Mouse (Mus musculus) intestine, postnatal 0 days (tissue): Measurements from ENCODE around the gene Ssx9. TPM values are rescaled to one million over a fixed set of nuclear protein-coding genes. Genes with fewer than 3 reads are reported as not detected.
A peak's percentile ranks its signal among the peaks of the same experiment; 100 is the strongest.
"Not testable (repeated sequence)": the region's sequence is repeated elsewhere in the genome, so short reads cannot be mapped to it uniquely, and the experiment has no call there.

Experiments used
- ATAC-seq: fragments of 200-750 bp; cut with Nextera tagmentation; 2 replicates; pipeline ENCODE4 v1.8.0; 2017; ENCODE audit warnings: mild to moderate bottlenecking, moderate TSS enrichment, moderate library complexity
- H3K27ac ChIP-seq: fragments of 300-500 bp; sonication (generic); 2 replicates; pipeline ENCODE4 v1.5.1; 2014; ENCODE audit warnings: mild to moderate bottlenecking, low read depth, low read length, moderate library complexity
- H3K27me3 ChIP-seq: fragments of 300-500 bp; sonication (generic); replicated peaks from 2 replicates; pipeline ENCODE4 v1.6.1; 2014; ENCODE audit warnings: low read length, mixed read lengths; ENCODE audit not compliant: control insufficient read depth, insufficient read depth
- H3K36me3 ChIP-seq: fragments of 300-500 bp; sonication (generic); 2 replicates; pipeline ENCODE4 v1.6.1; 2014; ENCODE audit warnings: mild to moderate bottlenecking, moderate library complexity; ENCODE audit not compliant: control insufficient read depth, insufficient read depth
- H3K4me1 ChIP-seq: fragments of 300-500 bp; sonication (generic); replicated peaks from 2 replicates; pipeline ENCODE4 v1.6.1; 2014; ENCODE audit warnings: antibody characterized with exemption, low read length, mixed read lengths; ENCODE audit not compliant: control insufficient read depth, insufficient read depth
- H3K4me2 ChIP-seq: fragments of 300-500 bp; sonication (generic); replicated peaks from 2 replicates; pipeline ENCODE4 v1.6.1; 2014; ENCODE audit warnings: low read depth, mild to moderate bottlenecking, moderate library complexity
- H3K4me3 ChIP-seq: fragments of 300-500 bp; sonication (generic); 2 replicates; pipeline ENCODE4 v1.5.1; 2014; ENCODE audit warnings: low read depth, low read length
- H3K9ac ChIP-seq: fragments of 300-500 bp; sonication (generic); 2 replicates; pipeline ENCODE4 v1.6.1; 2014; ENCODE audit warnings: mild to moderate bottlenecking, low read depth, low read length
- H3K9me3 ChIP-seq: fragments of 300-500 bp; sonication (generic); 2 replicates; pipeline ENCODE4 v1.6.1; 2016; ENCODE audit warnings: mixed run types; ENCODE audit not compliant: control insufficient read depth
- CTCF ChIP-seq: sonication (generic); IDR thresholded peaks from 2 replicates; pipeline ENCODE4 v1.5.1; 2016; ENCODE audit warnings: low read depth, mild to moderate bottlenecking, control low read depth, antibody characterized with exemption, moderate library complexity
- WGBS: fragments of 180-500 bp; shearing (Covaris S2); extraction: QIAGEN DNeasy Blood & Tissue Kit; methylation state at CpG from one replicate; pipeline ENCODE4 v1.1.7; 2014; 5-methylcytosine and 5-hydroxymethylcytosine counted together
- polyA plus RNA-seq: library from polyadenylated mRNA; unstranded; fragments of >200 nt; fragmentation: Nextera tagmentation; extraction: Ambion mirVana; gene quantifications from 2 replicates; pipeline ENCODE4 v1.2.1, GENCODE M21; 2015

Ssx9 gene
- not detected in 2 replicates for polyA plus RNA-seq

- not testable (repeated sequence) for H3K36me3 ChIP-seq, H3K9ac ChIP-seq, H3K9me3 ChIP-seq, H3K4me1 ChIP-seq, H3K27me3 ChIP-seq, ATAC-seq, H3K4me2 ChIP-seq, H3K4me3 ChIP-seq, H3K27ac ChIP-seq
- 54% methylated on average over 2 of the region's 2 CpGs for WGBS
Observed at GRCm38 (mm10) chrX:8748132-8748531, at the start of gene Ssx9. Gene Ssx9, plus strand, starts transcription at chrX:8748432.

GRCm38 (mm10) chrX:8732907-8733306, 15.3 kb upstream of the Ssx9 start:
- H3K27ac ChIP-seq: no peak overlapping the region
- no peaks in the 10 kb centered on the region for H3K9me3 ChIP-seq
- H3K27me3 ChIP-seq: no peaks in the 10 kb centered on the region
- H3K4me1 ChIP-seq: no peaks in the 10 kb centered on the region
- peak; percentile 53 for TF ChIP-seq CTCF
- ATAC-seq: no peak
- H3K9ac ChIP-seq: no peak overlapping the region
- no peaks in the 10 kb centered on the region for H3K36me3 ChIP-seq
- H3K4me2 ChIP-seq: no peak overlapping the region
- no peak overlapping the region for H3K4me3 ChIP-seq
- 50% methylated on average over 5 of the region's 5 CpGs for WGBS

- not testable (repeated sequence) for H3K4me3 ChIP-seq, H3K9me3 ChIP-seq, H3K4me2 ChIP-seq, H3K27me3 ChIP-seq, H3K27ac ChIP-seq, H3K9ac ChIP-seq, H3K4me1 ChIP-seq, H3K36me3 ChIP-seq, ATAC-seq
- 72% methylated on average over 4 of the region's 4 CpGs for WGBS
Observed at GRCm38 (mm10) chrX:8803391-8803790, 55.2 kb downstream of the Ssx9 start, which contains the start of gene Ssxb5. Gene Ssxb5, plus strand, starts transcription at chrX:8803691.

Other genes starting within 250 kb of the Ssx9 start
- gene Gm14459, start 223.5 kb upstream of the Ssx9 start, polyA plus RNA-seq: not detected in 2 replicates
- not detected in 2 replicates for gene Ssxb6, start 200.2 kb upstream of the Ssx9 start, polyA plus RNA-seq
- not detected in 2 replicates for gene Ssxb3, start 156.6 kb upstream of the Ssx9 start, polyA plus RNA-seq
- gene Ssxb8, start 57.6 kb upstream of the Ssx9 start, polyA plus RNA-seq: not detected in 2 replicates
- gene Ssxb5, start 55.3 kb downstream of the Ssx9 start, polyA plus RNA-seq: not detected in 2 replicates
- not detected in 2 replicates for gene Gm6592, start 95.6 kb downstream of the Ssx9 start, polyA plus RNA-seq
- gene Gm5751, start 125.8 kb downstream of the Ssx9 start, polyA plus RNA-seq: not detected in 2 replicates
- gene B630019K06Rik, start 143.9 kb downstream of the Ssx9 start, polyA plus RNA-seq: 1.9 and 2.3 TPM in 2 replicates
- gene Fthl17b, start 214.5 kb downstream of the Ssx9 start, polyA plus RNA-seq: not detected in 2 replicates
- gene Fthl17c, start 228.1 kb downstream of the Ssx9 start, polyA plus RNA-seq: not detected in 2 replicates
- not detected in 2 replicates for gene Fthl17d, start 238.3 kb downstream of the Ssx9 start, polyA plus RNA-seq